Mouse (Mus musculus) lung, postnatal 0 days (tissue): ENCODE measurements around the gene Sorcs3.

Source experiments
- CTCF ChIP-seq: IDR thresholded peaks from 2 replicates; pipeline ENCODE4 v1.5.1; 2016; ENCODE audit warnings: antibody characterized with exemption, mild to moderate bottlenecking
- EP300 ChIP-seq: IDR thresholded peaks from 2 replicates; pipeline ENCODE4 v1.6.1; 2016; ENCODE audit warnings: antibody characterized with exemption, mild to moderate bottlenecking, control low read depth

DNA sequence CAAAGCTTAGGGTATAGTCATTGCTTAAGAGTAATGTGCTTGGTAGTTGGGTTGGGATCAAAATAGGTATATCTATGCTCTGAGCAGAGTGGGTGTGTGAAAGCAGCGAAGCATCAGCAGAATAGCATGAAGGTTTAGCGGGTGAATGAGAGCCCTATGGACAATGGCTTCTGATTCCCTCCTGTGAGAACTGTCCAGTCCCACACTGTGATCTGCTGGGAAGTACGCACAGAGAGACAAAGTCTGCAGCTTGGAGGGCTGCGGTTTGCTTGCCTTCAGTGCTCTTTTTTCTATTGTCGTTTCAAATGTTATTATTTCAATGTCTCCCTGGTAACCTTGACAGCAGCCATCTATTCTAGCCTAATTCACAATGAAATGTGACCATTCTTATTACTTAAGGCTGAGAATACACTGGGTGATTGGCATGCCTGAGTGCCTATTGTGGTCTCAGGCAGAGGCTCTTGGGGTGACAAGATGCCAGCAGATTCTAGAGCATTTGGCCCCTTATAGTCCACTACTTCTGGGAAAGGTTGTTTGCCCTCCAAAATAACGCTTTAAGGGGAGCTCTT is 520.1 kb downstream of the Sorcs3 start:
- TF ChIP-seq EP300 (no peak), CTCF (no peak)
